In genomic region chr2:98354200-98354599, GRCm38 (mm10) we compare ENCODE assay signal across 23 mouse cellular contexts.
DNase-seq lines count a peak whose midpoint lies in the region; ATAC-seq and TF ChIP-seq lines count a peak whose summit lies in the region.
"Had no signal": no experiment of that assay in that cellular context is flagged by ENCODE, and none has a peak within 500 bp of the region (broad histone marks: within the 10 kb centered on the region; RNA-seq: fewer than 3 reads in every experiment).

No protein-coding gene starts in this region.

- H3K9me3 ChIP-seq in hindbrain, embryonic 13.5 days: no peaks in the 10 kb centered on the region
- H3K9me3 ChIP-seq in hindbrain, embryonic 11.5 days (ENCODE audit: control insufficient read depth, low read length): no peaks in the 10 kb centered on the region
- H3K9me3 ChIP-seq in forebrain, postnatal 0 days (ENCODE audit: low read length): no peaks in the 10 kb centered on the region
- H3K9me3 ChIP-seq: heart, embryonic 13.5 days; kidney, embryonic 15.5 days; limb, embryonic 15.5 days; midbrain, embryonic 12.5 days had no signal

- no peaks in the 10 kb centered on the region for H3K36me3 ChIP-seq in hindbrain, embryonic 13.5 days
- H3K36me3 ChIP-seq in hindbrain, embryonic 11.5 days (ENCODE audit: control insufficient read depth, insufficient read depth, low read length): no peaks in the 10 kb centered on the region
- no peaks in the 10 kb centered on the region for H3K36me3 ChIP-seq in forebrain, postnatal 0 days (ENCODE audit: insufficient read depth)
- H3K36me3 ChIP-seq: heart, embryonic 13.5 days; kidney, embryonic 15.5 days; limb, embryonic 15.5 days; midbrain, embryonic 12.5 days had no signal

- ATAC-seq in hindbrain, embryonic 13.5 days (ENCODE audit: low FRiP score): peak; percentile 68
- ATAC-seq in hindbrain, embryonic 11.5 days (ENCODE audit: low FRiP score): no peak
- ATAC-seq in forebrain, postnatal 0 days: peak; percentile 72
- ATAC-seq: activated CD4-positive, CD25-positive, alpha-beta regulatory T cell, adult 4 months had no signal

- TF ChIP-seq CTCF in forebrain, postnatal 0 days (IDR thresholded peaks at IDR 0.05; ENCODE audit: low read depth): no peak

- WGBS in hindbrain, embryonic 13.5 days: 75% methylated on average over 2 of the region's 2 CpGs
- 85% methylated on average over 2 of the region's 2 CpGs for WGBS in hindbrain, embryonic 11.5 days
- 53% methylated on average over 2 of the region's 2 CpGs for WGBS in forebrain, postnatal 0 days

- no peak overlapping the region for H3K9ac ChIP-seq in hindbrain, embryonic 13.5 days
- no peak overlapping the region for H3K9ac ChIP-seq in hindbrain, embryonic 11.5 days (ENCODE audit: low read depth, low read length)
- H3K9ac ChIP-seq in forebrain, postnatal 0 days: no peak overlapping the region
- H3K9ac ChIP-seq: heart, embryonic 13.5 days; kidney, embryonic 15.5 days; limb, embryonic 15.5 days; liver, embryonic 14.5 days; lung, embryonic 14.5 days; midbrain, embryonic 12.5 days had no signal

- no peak overlapping the region for H3K4me2 ChIP-seq in hindbrain, embryonic 13.5 days
- no peak overlapping the region for H3K4me2 ChIP-seq in hindbrain, embryonic 11.5 days (replicated peaks; ENCODE audit: low read depth, low read length)
- no peak overlapping the region for H3K4me2 ChIP-seq in forebrain, postnatal 0 days (ENCODE audit: low read depth)
- H3K4me2 ChIP-seq: heart, embryonic 13.5 days; kidney, embryonic 15.5 days; limb, embryonic 15.5 days; lung, embryonic 14.5 days; midbrain, embryonic 12.5 days had no signal

- no peak overlapping the region for H3K27ac ChIP-seq in hindbrain, embryonic 13.5 days
- no peak overlapping the region for H3K27ac ChIP-seq in hindbrain, embryonic 11.5 days (ENCODE audit: low read depth, low read length)
- H3K27ac ChIP-seq in forebrain, postnatal 0 days (ENCODE audit: low read depth, low read length): no peak overlapping the region
- H3K27ac ChIP-seq: heart, embryonic 13.5 days; kidney, embryonic 15.5 days; limb, embryonic 15.5 days; liver, embryonic 14.5 days; midbrain, embryonic 12.5 days had no signal

- peak; percentile 68 to 80 for DNase-seq in cerebellum, postnatal 10 days
- DNase-seq in cerebellum, adult 11 months: no peak
- DNase-seq in hindbrain, embryonic 11.5 days (ENCODE audit: low spot score): no peak
- DNase-seq in layer of hippocampus, postnatal 36 days: peak; percentile 14 to 16
- no peak for DNase-seq in layer of hippocampus, adult 9-10 months (ENCODE audit: low spot score)
- peak; percentile 27 for DNase-seq in forebrain, postnatal 0 days
- DNase-seq in adrenal gland, adult 8-10 months: no peak
- DNase-seq: adrenal gland, postnatal 10 days; cerebellum, adult 18-20 months; gastrocnemius, postnatal 25 days; heart, adult 18-20 months; heart, postnatal 14 days; kidney, adult 11 months; kidney, postnatal 36 days; lung, embryonic 14.5 days; spleen, adult 18-20 months had no signal

- H3K27me3 ChIP-seq in hindbrain, embryonic 13.5 days: no peaks in the 10 kb centered on the region
- H3K27me3 ChIP-seq in hindbrain, embryonic 11.5 days (ENCODE audit: control insufficient read depth, insufficient read depth, low read length): no peaks in the 10 kb centered on the region
- H3K27me3 ChIP-seq in forebrain, postnatal 0 days (ENCODE audit: insufficient read depth, low read length): no peaks in the 10 kb centered on the region
- H3K27me3 ChIP-seq: heart, embryonic 13.5 days; kidney, embryonic 15.5 days; limb, embryonic 15.5 days; midbrain, embryonic 12.5 days had no signal

- no peak overlapping the region for H3K4me3 ChIP-seq in hindbrain, embryonic 13.5 days
- no peak overlapping the region for H3K4me3 ChIP-seq in hindbrain, embryonic 11.5 days (ENCODE audit: low read depth, low read length)
- no peak overlapping the region for H3K4me3 ChIP-seq in forebrain, postnatal 0 days (ENCODE audit: low read depth, low read length)
- H3K4me3 ChIP-seq: heart, embryonic 13.5 days; kidney, embryonic 15.5 days; limb, embryonic 15.5 days; midbrain, embryonic 12.5 days had no signal

- no peaks in the 10 kb centered on the region for H3K4me1 ChIP-seq in hindbrain, embryonic 13.5 days (replicated peaks)
- no peaks in the 10 kb centered on the region for H3K4me1 ChIP-seq in hindbrain, embryonic 11.5 days (replicated peaks; ENCODE audit: control insufficient read depth, insufficient read depth, low read length)
- no peaks in the 10 kb centered on the region for H3K4me1 ChIP-seq in forebrain, postnatal 0 days (ENCODE audit: insufficient read depth)
- H3K4me1 ChIP-seq: heart, embryonic 13.5 days; kidney, embryonic 15.5 days; limb, embryonic 15.5 days; midbrain, embryonic 12.5 days had no signal

Comparison
In these comparisons a context has a peak if more than half of its experiments do, and no peak if none do; other contexts are left out.
1. DNase-seq: peak in cerebellum, postnatal 10 days (2 of 2), layer of hippocampus, postnatal 36 days (2 of 2) and forebrain, postnatal 0 days (single experiment); none in cerebellum, adult 11 months (single experiment), hindbrain, embryonic 11.5 days (single experiment), layer of hippocampus, adult 9-10 months (single experiment) and adrenal gland, adult 8-10 months (single experiment).